Mouse (Mus musculus) spleen, adult 2 months (tissue): ENCODE measurements around the gene Cacna2d2. TPM values are rescaled to one million over a fixed set of nuclear protein-coding genes. Genes with fewer than 3 reads are reported as not detected.

Source experiments
- DNase-seq, 2 experiments: peaks; one replicate each; pipeline versions ENCODE4 v3.0.0 to v3.0.0-alpha.2; 2012 to 2021; ENCODE audit warnings: low spot score in 2 of 2, low read depth in 1 of 2
- H3K27ac ChIP-seq: fragments of 200-500 bp; 2 replicates; pipeline ENCODE4 v1.5.1; 2012; ENCODE audit warnings: low read length, inconsistent platforms; ENCODE audit not compliant: insufficient read depth
- H3K27me3 ChIP-seq: fragments of 200-500 bp; 2 replicates; pipeline ENCODE4 v1.6.1; 2012; ENCODE audit warnings: mild to moderate bottlenecking, moderate library complexity, low read length, inconsistent platforms; ENCODE audit not compliant: control insufficient read depth, insufficient read depth
- H3K36me3 ChIP-seq: fragments of 200-500 bp; 2 replicates; pipeline ENCODE4 v1.6.1; 2012; ENCODE audit warnings: mild to moderate bottlenecking, low read length, inconsistent platforms; ENCODE audit not compliant: control insufficient read depth, insufficient read depth
- H3K4me1 ChIP-seq: fragments of 200-500 bp; 2 replicates; pipeline ENCODE4 v1.6.1; 2011; ENCODE audit warnings: inconsistent platforms; ENCODE audit not compliant: control insufficient read depth, insufficient read depth, insufficient read length
- H3K4me3 ChIP-seq: fragments of 200-500 bp; 2 replicates; pipeline ENCODE4 v1.5.1; 2011; ENCODE audit warnings: mild to moderate bottlenecking, inconsistent platforms; ENCODE audit not compliant: insufficient read depth, insufficient read length; ENCODE audit errors: extremely low read depth
- CTCF ChIP-seq: fragments of 200-500 bp; IDR thresholded peaks from 2 replicates; pipeline ENCODE4 v1.5.1; 2011; ENCODE audit warnings: mild to moderate bottlenecking, inconsistent platforms; ENCODE audit not compliant: insufficient read depth, insufficient read length, insufficient replicate concordance; ENCODE audit errors: extremely low read depth
- POLR2A ChIP-seq: fragments of 200-500 bp; IDR thresholded peaks from 2 replicates; pipeline ENCODE4 v1.6.1; 2011; ENCODE audit warnings: low read depth, low read length, inconsistent platforms
- WGBS: fragments of 180-500 bp; shearing (Covaris S2); methylation state at CpG from one replicate; pipeline ENCODE4 v1.1.7; 2018; 5-methylcytosine and 5-hydroxymethylcytosine counted together
- polyA plus RNA-seq: library from polyadenylated mRNA; depleted of rRNA; stranded (reverse); fragments of >200 nt; gene quantifications from 2 replicates; pipeline ENCODE4 v1.2.3, GENCODE M21; 2012

The Cacna2d2 gene
- polyA plus RNA-seq, 1 experiment = 1.6 TPM

DNA sequence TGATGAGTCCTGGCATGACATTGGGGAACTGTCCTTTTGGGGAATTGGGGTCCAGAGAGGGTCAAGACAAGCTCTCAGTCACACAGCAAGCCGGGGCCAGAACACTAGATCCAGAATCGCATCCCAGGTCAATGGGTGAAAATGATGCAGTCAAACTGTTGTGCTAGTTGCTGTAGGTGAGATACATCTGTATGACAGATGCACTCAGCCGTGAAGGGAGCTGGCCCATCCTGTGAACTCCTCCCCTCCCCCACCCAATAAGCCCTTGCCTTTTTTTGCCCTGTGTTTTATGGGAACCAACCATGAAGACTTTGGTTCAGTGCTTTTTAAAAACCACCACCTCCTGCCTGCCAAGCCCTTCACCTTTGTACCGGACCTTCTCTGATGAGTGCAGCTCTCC lies 43.5 kb downstream of the Cacna2d2 start:
- no peaks in the 10 kb centered on the region for H3K27me3 ChIP-seq
- no peak for TF ChIP-seq POLR2A
- H3K27ac ChIP-seq = no peak overlapping the region
- no peaks in the 10 kb centered on the region for H3K36me3 ChIP-seq
- DNase-seq = no peak
- no peaks in the 10 kb centered on the region for H3K4me1 ChIP-seq
- 83% methylated on average over 4 of the region's 4 CpGs for WGBS
- no peak overlapping the region for H3K4me3 ChIP-seq

DNA sequence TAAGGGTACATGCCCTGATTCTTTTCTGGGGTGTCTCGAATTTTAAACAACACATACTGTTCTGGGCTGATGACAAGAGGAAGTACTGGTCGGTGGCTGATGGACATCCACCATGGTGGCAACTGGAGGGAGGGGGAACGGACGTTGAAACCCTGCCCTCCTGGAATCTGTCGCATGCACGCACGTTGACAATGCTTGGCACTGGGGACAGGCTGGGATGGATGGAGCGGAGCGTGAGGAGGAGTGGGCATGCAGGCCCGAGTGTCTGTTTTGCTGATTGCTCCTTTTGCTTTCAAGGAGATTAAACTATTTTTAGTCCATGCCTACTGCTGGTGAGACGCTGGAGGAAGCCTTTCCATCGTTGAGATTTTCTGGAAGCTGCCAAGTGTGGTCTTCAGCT lies 43.9 kb downstream of the Cacna2d2 start:
- no peak for TF ChIP-seq POLR2A
- TF ChIP-seq CTCF = no peak
- WGBS = 71% methylated on average over 12 of the region's 12 CpGs
- DNase-seq = no peak

DNA sequence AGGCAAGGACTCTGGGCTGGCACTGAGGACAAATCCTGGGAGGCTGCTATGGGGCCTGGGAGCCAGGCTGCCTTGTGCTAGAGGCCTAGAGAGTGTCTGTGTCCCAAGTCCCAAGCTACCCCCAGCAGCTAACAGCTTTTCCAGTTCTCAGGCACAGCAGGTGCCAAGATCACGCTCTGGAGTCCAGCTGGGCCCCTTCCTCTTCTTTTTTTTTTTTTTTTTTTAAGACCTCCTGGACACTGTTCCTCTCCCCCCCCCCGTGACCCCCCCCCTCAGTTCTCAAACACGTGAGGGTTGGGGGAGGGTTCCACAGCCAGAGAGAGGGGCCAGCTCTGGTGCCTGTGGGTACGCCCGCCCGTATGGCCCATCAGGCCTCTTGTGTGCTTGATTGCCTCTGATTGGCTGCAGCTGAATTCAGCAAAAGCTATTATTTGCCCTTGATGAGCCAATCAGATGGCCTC lies 45.6 kb downstream of the Cacna2d2 start:
- Histone ChIP-seq H3K4me3 (no peak overlapping the region), H3K36me3 (no peaks in the 10 kb centered on the region), H3K4me1 (no peaks in the 10 kb centered on the region), H3K27me3 (no peaks in the 10 kb centered on the region), H3K27ac (no peak overlapping the region)
- no peak for DNase-seq
- TF ChIP-seq POLR2A (no peak), CTCF (no peak)
- WGBS = 66% methylated on average over 3 of the region's 6 CpGs

More for the DNA sequence above, 43.9 kb downstream of the Cacna2d2 start:
- Histone ChIP-seq H3K4me1 (no peaks in the 10 kb centered on the region), H3K27me3 (no peaks in the 10 kb centered on the region), H3K27ac (no peak overlapping the region), H3K36me3 (no peaks in the 10 kb centered on the region), H3K4me3 (no peak overlapping the region)

DNA sequence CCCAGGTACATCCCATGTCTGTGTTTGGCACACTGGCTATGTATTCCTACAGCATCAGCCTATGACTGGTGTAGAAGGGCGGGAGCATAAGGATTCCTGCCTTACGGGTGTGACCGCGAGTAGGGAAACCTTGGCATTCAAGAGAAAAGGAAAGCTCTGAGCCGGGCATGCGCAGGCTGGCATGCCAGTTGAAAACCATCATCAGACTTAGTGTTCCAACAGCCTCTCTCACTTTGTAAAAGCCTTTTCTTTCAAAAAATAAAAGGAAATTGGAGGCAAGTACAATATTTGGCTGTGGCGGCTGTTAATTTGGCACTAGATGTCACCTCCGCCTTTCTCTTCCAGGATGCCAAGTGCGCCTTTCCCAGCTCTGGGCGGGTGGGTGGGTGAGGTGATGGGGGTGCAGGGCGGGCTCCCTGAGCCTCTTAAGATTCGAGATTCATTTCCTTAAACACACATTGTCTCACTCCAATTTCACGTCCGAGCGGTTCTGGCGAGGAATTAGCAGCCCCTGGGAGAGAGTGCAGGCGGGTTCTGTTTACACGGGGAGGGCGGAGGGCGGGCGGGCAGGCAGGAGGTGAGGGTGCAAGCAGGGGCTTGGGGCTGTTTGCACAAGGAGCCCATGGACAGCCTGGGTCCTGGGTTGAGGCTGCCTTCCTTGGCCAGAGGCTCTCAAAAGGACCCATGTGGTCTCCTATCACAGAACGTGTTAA lies 49.5 kb downstream of the Cacna2d2 start:
- Histone ChIP-seq H3K4me1 (no peaks in the 10 kb centered on the region), H3K27ac (no peak overlapping the region), H3K4me3 (no peak overlapping the region), H3K36me3 (no peaks in the 10 kb centered on the region), H3K27me3 (no peaks in the 10 kb centered on the region)
- no peak for DNase-seq
- 73% methylated on average over 22 of the region's 22 CpGs for WGBS
- no peak for TF ChIP-seq POLR2A
- no peak for TF ChIP-seq CTCF

DNA sequence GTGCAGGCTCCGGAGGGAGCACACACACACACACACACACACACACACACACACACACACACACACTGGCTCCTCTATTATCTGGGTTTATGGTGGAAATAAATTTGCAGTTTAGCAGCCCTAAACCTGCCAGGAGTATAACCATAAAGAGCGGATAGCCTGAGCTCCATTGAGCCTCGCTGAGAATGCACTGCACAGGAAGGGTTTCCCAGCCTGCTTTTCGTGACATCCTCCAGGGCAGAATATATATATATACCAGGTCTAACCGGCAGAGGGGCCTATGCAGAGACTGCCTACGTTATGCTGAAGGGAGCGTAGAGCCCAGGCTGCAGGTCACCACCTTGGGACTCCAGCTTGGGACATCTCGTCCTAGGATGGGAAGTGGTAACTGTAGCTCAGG lies 52.0 kb downstream of the Cacna2d2 start:
- no peak overlapping the region for H3K27ac ChIP-seq
- TF ChIP-seq POLR2A = no peak
- no peak for TF ChIP-seq CTCF
- no peaks in the 10 kb centered on the region for H3K36me3 ChIP-seq
- no peak overlapping the region for H3K4me3 ChIP-seq
- WGBS = 73% methylated on average over 8 of the region's 8 CpGs
- H3K4me1 ChIP-seq = no peaks in the 10 kb centered on the region
- DNase-seq = no peak
- no peaks in the 10 kb centered on the region for H3K27me3 ChIP-seq

DNA sequence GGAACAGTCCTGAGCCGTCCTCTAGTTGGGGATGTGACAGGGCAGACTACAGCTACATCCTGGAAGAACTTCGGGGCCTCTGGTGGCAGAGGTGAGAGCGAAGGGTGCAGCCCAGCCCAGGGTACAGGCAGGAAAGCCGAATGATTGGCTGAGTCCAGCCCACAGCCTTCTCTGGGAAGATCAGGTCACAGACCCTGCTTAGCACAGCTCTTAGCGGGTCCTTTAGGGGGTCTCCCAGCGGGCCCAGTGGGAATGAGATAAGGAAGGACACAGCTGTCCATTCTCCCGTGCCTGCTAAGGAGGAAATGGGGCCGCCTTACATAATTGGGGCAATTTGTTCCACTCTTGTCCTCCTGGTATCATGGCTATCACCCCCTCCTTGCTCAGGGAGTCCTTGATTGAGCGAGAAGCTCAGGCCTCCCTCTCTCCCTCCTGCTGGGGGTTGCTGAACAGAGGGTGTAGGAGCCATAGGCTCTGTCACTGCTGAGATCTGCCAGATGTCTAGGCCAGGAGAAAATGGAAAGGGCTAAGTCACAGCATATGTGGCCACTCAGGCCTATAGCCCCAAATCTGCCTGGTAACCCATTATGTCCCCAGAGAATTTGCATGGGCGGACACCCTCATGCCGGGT lies 52.6 kb downstream of the Cacna2d2 start:
- no peaks in the 10 kb centered on the region for H3K36me3 ChIP-seq
- H3K27ac ChIP-seq = no peak overlapping the region
- WGBS = 69% methylated on average over 11 of the region's 11 CpGs
- no peak overlapping the region for H3K4me3 ChIP-seq
- TF ChIP-seq CTCF (no peak), POLR2A (no peak)
- no peaks in the 10 kb centered on the region for H3K27me3 ChIP-seq
- H3K4me1 ChIP-seq = no peaks in the 10 kb centered on the region
- DNase-seq = no peak

DNA sequence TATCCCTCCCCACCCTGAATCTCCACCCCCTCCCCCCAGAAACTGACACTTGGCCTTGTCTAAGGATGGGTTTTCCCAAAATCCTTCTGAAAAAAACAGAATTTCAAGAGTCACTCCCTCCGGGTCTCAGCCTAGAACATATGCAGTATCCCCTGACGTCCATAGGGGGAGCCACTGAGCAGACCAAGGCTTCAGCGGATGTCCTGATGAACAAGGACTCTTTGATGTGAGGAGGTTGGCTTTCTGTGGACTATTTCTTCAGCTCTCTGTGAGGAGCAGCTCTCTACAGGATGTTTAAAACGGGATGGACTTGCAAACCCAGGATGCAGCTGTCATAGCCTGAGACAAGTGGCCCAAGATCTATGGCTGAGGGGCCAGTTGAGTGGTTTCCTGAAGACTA lies 53.1 kb downstream of the Cacna2d2 start:
- 18% methylated on average over 4 of the region's 4 CpGs for WGBS
- TF ChIP-seq CTCF = peak; percentile 30; the same call in 1 of the 2 replicates
- TF ChIP-seq POLR2A = no peak
- Histone ChIP-seq H3K27me3 (no peaks in the 10 kb centered on the region), H3K36me3 (no peaks in the 10 kb centered on the region), H3K4me1 (no peaks in the 10 kb centered on the region), H3K4me3 (no peak overlapping the region), H3K27ac (no peak overlapping the region)
- no peak for DNase-seq
